Mouse (Mus musculus) adipocyte (in vitro differentiated cells): ENCODE data around the gene Kctd6.
A peak's percentile ranks its signal among the peaks of the same experiment; 100 is the strongest.
"Not testable (repeated sequence)": the region's sequence is repeated elsewhere in the genome, so short reads cannot be mapped to it uniquely, and the experiment has no call there.

Experiments
- DNase-seq: peaks from one replicate; pipeline ENCODE4 v3.0.0-alpha.2; 2016; ENCODE audit warnings: low spot score

Kctd6 gene

DNA sequence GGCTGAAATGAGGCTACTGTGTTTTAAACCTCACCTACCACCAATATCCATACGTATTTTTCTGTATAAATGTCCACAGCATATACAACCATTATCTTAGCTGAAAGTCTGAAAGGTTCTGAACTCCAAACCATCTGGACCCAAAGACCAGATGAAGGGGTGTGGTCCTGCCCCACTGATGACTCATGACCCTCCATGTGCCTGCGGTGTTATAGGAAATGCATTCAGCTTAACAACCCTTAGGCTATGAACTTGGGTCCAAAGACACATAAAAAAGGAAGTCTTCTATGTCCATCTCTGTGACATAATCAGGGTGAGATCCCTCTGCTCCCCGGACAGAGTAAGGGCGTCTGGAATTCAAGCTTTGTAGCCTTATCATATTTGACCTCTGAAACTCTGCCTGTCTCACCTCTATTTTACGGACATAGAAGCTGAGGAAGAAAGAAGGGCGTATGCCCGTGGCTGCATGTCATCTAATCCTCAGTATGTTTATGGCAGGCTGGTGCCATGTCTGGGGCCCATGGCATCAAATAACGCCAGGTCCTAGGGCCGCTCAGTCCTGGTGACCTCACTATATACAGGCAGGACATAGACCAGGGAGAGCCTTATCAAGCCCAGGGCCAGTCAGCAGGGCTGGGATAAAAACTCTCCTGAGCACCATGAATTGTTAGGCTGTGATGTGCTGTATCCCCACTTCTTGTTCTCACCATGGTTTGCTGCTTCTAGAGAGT, 36.4 kb downstream of the Kctd6 start:
- no peak for DNase-seq

DNA sequence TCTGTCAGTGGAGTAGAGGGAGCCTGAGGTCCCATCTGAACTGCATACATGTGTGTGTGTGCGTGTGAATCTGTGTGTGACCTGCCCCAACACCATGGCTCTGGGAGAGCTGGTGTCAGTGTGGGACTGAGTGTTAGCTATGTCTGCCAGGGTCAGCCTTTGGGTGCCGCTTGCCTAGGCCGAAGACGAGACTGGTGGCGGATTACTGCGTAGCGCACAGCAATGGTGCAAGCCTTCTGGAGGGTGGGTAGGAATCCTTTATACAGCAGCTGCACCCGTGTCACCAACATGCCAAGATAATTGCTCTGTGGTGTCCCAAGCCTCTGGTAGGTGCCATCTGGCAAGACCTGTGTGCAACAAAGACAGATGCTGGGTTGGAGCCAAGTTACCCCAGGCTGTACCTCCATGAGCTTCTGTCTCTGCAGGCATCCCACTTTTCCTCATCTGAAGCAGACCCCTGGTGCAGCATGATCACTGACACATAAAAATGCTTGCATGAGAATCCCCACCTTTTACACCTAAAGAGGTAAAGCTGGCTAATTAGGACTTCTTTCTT, 37.5 kb downstream of the Kctd6 start:
- no peak for DNase-seq

- peak; percentile 65 for DNase-seq
Measured at GRCm38 (mm10) chr14:8255076-8255729, 41.3 kb downstream of the Kctd6 start.

DNA sequence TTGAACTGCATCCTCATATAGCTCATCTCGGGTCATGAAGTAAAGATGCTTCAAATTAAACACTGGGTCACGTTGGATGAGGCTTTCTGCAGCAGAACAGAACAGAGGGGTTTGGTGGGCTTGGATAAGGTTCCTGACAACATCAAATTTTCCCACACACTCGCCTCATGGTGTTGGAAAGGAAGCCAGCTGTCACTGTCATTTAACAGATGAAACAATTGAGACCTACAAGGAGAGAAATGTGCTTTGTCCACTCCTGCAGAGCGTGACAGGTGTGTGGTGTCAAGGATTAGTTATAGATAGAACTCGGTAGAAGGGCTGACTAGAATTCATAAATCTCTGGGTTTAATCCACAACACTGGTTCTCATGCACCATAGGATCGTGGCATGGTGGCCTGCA, 42.1 kb downstream of the Kctd6 start:
- DNase-seq: no peak

- DNase-seq: no peak
Measured at GRCm38 (mm10) chr14:8256881-8257280, 42.9 kb downstream of the Kctd6 start.

- DNase-seq: no peak
Measured at GRCm38 (mm10) chr14:8257521-8258334, 43.8 kb downstream of the Kctd6 start.

DNA sequence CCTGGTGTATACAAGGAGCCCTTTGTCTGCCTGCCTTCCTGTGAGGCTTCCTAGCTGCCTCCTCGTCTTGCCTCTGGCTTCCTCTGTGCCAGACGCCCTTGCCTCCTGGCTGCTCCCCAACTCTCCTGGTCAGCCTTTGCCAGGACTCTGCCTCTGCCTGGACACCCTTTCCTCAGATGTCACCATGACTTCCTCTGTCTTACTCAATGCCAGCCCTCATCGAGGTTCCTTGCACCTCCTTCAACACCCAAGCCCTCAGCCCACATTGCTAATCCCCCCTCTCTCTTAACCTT, 44.3 kb downstream of the Kctd6 start:
- peak; percentile 38 for DNase-seq

- DNase-seq: peak; percentile 33
Measured at GRCm38 (mm10) chr14:8258752-8259151, 44.8 kb downstream of the Kctd6 start.

DNA sequence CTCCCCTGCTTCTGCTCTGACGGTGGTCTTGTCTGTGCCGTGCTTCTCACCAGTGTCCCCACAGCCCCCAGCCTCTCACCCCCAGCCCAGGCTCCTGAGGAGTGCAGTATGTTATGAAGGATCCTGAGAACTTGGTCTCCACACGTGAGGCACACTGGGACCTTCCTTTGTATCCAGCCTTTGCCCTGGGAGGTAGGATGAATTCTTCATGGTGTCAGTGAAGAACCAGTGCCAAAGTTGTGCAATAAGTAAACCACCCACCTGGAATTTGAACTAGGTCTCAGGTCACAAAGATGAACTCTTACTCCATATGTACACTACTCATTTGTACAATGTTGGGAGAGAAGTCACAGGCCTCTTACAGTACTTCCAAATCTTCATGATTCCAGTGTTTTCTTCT, 45.2 kb downstream of the Kctd6 start, which contains the start of gene Acox2:
TSS of gene Acox2 (minus strand) at position 188 of the 400 bp plus-strand sequence.
- DNase-seq: no peak

DNA sequence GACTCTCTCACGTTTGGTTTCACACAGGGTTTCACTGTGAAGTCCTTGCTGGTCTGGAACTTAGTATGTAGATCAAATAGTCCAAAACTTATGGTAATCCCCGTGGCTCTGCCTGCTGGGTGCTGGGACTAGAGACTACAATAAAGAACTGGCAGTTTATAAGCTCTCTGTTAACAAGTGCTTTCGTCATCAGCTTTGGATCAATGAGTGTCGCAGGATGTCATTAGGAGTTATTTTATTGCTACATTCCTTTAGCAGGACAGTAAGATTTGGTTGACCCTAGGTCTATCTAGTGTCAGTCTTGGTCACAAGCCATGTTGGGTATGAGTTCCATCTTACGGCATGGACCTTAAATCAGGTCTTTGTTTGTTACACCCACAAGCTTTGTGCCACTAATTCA, 46.3 kb downstream of the Kctd6 start:
- no peak for DNase-seq

DNA sequence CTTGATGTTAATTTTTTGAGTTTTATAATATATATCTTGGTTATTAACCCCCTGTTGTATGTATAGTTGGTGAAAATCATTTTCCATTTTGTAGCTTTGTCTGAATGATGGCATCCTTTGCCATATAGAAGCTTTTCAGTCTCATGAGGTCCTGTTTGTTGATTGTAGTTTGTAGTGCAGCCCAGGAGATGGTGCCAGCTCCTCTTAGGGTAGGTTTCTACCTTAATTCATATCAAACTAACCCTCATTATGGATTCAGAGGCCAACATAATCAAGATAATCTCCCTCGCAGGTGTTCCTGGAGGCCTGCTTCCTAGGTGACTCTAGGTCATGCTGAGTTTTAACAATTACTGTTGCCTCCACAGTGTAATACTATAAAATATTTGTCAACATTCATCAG, 48.3 kb downstream of the Kctd6 start:
- DNase-seq: no peak

GRCm38 (mm10) chr14:8264378-8264777, 50.4 kb downstream of the Kctd6 start:
- no peak for DNase-seq

- DNase-seq: not testable (repeated sequence)
Measured at GRCm38 (mm10) chr14:8271281-8271680, 57.3 kb downstream of the Kctd6 start.
